Mouse (Mus musculus) Muller cell, postnatal 12 days (primary cell): ENCODE data around the gene Vmn1r79.
"Not testable (repeated sequence)": the region's sequence is repeated elsewhere in the genome, so short reads cannot be mapped to it uniquely, and the experiment has no call there.

Experiments
- DNase-seq: peaks from one replicate; pipeline ENCODE4 v3.0.0-alpha.2; 2015; ENCODE audit errors: inconsistent ontology term

The Vmn1r79 gene

DNA sequence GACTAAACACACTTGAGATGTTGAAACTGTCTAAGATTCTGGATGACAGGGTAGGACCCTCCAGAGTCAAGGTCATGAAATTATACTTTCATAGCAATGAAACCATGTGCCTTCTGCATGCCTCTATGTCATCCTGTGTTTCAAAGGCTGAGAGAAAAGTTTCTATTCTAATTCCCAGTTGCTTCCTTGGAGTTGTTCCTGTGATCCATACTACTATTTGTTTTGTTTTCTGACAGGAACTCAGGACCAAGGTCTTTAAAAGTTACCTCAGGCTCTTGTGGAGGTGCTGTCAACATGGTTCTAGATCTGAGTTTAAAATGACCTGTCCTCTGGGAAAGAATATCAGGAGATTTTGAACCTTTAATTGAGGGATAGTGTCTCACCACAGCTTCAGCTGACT, at the start of gene Vmn1r79:
Gene Vmn1r79 (plus strand): TSS at position 301 of the 400 bp plus-strand sequence.
- DNase-seq, result not testable (repeated sequence)

DNA sequence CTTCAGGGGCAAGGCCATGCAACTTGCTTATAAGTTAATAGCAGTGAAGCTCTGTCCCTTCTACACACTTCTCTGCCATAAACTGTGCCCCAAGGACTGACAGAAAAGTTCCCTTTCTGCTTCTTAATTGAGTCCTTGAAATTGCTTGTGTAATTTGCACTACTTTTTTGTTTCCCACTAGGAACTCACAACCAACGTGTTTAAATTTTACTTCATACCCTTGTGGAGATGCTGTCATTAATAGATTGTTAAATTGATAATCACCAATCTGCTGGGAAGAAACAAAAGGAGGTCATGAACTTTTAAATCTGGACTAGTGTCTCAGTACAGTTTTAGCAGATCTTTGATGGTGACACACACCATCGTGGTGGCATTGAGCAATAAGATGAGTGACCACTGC, 21.1 kb upstream of the Vmn1r79 start, which contains the start of gene Vmn1r78:
Gene Vmn1r78 (plus strand): TSS at position 301 of the 400 bp plus-strand sequence.
- DNase-seq, result no peak

DNA sequence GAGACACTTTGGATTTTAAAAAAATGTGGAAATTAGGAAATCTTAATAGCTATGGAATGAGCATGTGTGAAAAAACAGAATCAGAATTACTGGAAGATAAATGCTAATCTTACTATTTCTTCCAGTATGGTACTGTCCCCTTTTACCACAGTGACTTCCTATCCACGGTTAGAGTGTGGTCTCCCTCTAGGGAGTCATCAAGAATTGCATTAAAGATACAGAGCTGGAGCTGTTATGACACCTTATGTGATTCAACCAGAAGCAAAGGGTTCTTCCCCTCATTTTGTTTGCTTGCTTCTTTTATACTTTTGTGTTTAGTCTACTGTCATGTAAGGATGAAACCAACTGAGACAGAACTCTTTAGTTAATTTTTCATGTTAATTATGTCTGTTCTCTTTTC, 14.6 kb upstream of the Vmn1r79 start:
- DNase-seq, result not testable (repeated sequence)

DNA sequence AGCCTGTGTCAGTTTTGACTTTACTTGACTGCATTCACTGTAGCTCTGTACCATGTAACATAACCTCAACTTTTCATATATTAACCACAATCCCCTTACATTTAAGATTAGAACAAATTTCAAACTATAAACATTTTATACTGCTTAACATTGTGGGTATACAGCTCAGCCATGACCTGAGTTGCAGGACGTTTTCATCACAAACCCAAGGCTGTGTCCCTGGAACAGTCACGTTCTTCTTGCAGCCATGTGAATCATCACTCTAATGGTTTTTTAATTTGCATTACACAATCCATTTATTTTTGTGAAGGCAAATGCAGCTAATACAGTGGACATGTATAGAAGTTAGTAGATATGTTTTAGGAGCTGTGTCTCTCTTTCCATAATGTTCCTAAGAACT, 1.8 kb downstream of the Vmn1r79 start:
- not testable (repeated sequence) for DNase-seq

DNA sequence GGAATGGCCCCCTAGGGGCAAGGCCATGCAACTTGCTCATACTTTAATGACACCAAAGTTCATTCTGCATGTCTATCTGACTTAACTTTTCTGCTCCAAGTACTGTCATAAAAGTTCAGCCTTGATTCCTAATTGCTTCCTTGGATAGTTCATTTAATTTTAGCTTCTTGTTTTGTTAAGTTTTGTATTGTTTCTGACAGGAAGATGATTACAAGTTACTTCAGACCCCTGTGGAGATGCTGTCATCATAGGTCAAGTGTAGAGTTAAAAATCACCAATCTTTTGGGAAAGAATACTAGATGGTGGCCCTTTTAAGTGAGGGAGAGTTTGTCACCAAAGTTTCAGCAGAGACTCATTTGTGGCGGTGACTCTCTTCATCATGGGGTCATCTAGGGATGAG, 17.9 kb downstream of the Vmn1r79 start, which contains the start of gene Vmn1r80:
Gene Vmn1r80 (plus strand): TSS at position 301 of the 400 bp plus-strand sequence.
- no peak for DNase-seq

DNA sequence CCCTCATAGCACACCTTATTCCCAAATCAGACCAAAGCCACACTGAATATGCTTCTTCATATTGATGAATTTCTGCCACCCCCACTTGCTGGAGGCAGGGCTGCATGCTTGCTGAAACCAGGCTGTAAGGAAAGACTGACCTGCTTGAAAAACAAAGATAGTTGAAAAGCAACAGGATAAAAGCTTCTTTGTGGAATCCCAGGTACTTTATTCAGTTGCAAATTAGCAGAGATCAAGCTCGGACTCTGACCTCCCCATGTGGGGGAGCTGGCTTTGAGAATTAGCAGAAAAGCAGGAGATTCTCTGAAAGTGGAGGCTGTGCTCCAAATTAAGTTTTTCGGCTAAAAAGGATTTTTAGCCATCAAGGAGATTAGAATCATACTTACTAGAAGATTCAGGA, 33.1 kb downstream of the Vmn1r79 start:
- no peak for DNase-seq
